Mouse (Mus musculus): ENCODE data around the gene Gm28434.
A peak's percentile ranks its signal among the peaks of the same experiment; 100 is the strongest.

The Gm28434 gene

GRCm38 (mm10) chr5:87969201-87969600 lies at the start of gene Gm28434, which contains the start of gene 2310003L06Rik:
TSS of gene Gm28434 (plus strand) at chr5:87969517.
TSS of gene 2310003L06Rik (plus strand) at chr5:87969459.
- no peak for DNase-seq (ENCODE audit: low read depth, low spot score)

GRCm38 (mm10) chr5:87925372-87925771 lies 43.9 kb upstream of the Gm28434 start, which contains the start of gene Csn3:
TSS of gene Csn3 (plus strand) at chr5:87925579.
- DNase-seq (ENCODE audit: low read depth, low spot score) = no peak

DNA sequence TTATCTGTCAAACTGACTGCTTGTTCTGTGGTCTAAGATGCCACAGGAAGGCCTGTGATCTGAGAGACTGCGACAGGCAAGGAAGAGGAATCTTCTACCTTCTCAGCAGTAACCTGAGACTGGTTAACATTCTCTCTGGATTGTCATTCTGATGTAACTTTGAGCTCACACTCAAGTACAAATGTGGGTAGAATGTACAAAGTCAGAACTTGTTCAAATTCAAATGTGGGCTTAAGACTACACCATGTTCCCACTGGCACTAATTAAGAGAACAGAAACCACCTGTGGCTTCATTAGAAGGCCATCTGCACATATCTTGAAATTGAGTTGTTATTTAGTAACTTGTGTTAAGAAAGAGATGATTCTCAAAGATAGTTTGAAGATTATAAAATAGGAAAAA lies 37.7 kb upstream of the Gm28434 start:
- DNase-seq (ENCODE audit: low read depth, low spot score) = no peak

GRCm38 (mm10) chr5:87940752-87941151 lies 28.6 kb upstream of the Gm28434 start:
- peak; percentile 22 for DNase-seq (ENCODE audit: low read depth, low spot score)

- peak; percentile 2 for DNase-seq (ENCODE audit: low read depth, low spot score)
These were observed 26.8 kb upstream of the Gm28434 start for GRCm38 (mm10) chr5:87942515-87942914.

DNA sequence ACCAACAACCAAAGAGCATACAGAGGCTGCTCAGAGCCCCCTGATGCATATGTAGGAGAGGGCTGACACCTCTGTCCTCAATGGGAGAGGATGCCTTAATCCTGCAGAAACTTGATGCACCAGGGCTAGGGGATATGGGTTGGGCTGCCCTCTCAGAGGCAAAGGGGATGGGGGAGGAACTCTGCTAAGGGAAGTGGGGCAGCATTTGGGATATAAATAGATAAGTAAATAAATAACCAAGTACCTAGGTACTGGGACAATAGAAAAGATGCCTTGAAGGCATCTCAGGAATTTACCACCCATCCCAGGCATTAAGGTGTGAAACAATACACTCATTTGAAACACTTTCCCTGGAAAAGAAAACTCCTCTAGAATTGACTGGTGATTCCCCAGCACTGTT lies 17.5 kb upstream of the Gm28434 start:
- DNase-seq (ENCODE audit: low read depth, low spot score) = no peak

DNA sequence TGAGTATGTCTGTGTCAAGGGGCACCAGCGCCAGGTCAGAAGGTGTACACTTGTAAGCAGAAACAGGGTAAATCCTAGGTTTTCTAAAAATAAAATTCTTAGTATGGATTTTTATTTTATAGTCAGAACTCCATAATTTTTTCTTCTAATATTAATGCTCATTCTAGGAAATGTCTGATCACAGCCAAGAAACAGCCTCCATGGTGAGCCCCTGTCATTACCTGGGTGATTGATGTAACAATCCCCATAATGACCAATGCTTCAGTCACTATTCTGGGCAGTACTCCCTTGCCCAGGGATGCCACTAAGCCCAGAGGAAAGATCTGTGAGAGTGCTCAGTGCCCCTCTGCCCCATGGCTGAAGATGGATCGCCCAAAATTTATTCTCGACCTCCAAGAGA lies 9.8 kb downstream of the Gm28434 start, which contains the start of gene Cabs1:
Cabs1 (plus strand) TSS at position 301 of the 400 bp plus-strand sequence.
- DNase-seq (ENCODE audit: low read depth, low spot score) = no peak

DNA sequence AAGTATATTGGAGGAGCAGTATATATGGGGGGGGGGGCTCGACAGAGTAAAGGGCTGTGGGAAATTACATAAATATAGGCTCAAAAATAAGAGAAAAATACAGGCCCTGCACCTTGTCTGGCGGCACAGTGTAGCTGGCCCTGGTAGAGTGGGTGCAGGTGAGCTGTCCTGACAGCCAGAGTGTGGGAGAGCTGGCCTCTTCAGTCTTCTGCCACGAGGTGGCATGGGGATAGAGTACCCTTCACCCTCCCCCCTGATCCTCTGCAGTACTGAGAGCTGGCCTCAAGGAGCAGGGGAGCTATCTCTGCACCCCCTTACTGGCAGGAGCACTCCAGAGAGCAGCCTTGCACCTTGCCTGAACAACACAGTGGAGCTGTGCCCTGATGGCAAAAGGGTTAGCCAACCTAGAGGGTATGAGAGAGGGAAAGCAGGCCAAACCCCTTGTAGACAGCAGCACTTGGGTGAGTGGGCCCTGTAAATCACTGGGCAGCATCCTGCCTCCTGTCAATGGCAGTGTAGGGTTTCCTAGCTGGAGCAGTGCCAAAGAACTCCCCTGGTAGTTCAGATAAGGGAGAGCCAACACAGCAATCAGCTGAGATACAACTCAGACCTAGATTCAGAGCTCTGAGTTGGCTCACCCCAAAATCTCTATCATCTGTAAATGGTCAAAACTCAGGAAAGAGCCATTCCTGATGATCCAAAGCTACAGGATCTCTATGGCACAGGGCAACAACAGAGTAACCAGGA lies 13.3 kb downstream of the Gm28434 start:
- no peak for DNase-seq (ENCODE audit: low read depth, low spot score)

GRCm38 (mm10) chr5:88002249-88002648 lies 32.9 kb downstream of the Gm28434 start, which contains the start of gene Smr3a:
TSS of gene Smr3a (plus strand) at chr5:88002549.
- DNase-seq (ENCODE audit: low read depth, low spot score) = no peak

DNA sequence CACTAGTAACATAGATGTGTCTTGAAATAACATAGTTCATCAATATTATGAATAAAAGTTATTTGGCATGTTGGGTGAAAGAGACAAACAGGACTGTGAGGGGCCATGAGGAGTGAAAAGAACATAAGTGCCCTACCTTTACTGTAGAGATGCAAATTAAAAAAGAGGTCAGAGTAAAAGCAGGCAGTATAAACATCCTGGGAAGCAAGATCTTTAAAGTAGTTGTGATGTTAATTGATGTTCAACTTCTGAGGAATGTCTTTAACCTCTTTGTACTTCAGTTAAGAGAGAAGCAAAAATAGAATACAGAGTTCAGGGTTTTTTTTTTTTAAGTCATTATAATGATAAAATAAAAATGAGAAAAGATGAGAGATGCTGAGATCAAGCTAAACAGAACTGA lies 35.9 kb downstream of the Gm28434 start:
- DNase-seq (ENCODE audit: low read depth, low spot score) = no peak
